Mouse (Mus musculus) heart, adult 11 months (tissue): ENCODE results near the gene Inpp5k.

Source experiments
- DNase-seq: peaks from one replicate; pipeline ENCODE4 v3.0.0; 2022

Inpp5k gene

GRCm38 (mm10) chr11:75654471-75655390 lies 23.9 kb downstream of the Inpp5k start:
- DNase-seq: peak; percentile 94

GRCm38 (mm10) chr11:75655621-75656545 lies 25.1 kb downstream of the Inpp5k start:
- DNase-seq: peak; percentile 99

DNA sequence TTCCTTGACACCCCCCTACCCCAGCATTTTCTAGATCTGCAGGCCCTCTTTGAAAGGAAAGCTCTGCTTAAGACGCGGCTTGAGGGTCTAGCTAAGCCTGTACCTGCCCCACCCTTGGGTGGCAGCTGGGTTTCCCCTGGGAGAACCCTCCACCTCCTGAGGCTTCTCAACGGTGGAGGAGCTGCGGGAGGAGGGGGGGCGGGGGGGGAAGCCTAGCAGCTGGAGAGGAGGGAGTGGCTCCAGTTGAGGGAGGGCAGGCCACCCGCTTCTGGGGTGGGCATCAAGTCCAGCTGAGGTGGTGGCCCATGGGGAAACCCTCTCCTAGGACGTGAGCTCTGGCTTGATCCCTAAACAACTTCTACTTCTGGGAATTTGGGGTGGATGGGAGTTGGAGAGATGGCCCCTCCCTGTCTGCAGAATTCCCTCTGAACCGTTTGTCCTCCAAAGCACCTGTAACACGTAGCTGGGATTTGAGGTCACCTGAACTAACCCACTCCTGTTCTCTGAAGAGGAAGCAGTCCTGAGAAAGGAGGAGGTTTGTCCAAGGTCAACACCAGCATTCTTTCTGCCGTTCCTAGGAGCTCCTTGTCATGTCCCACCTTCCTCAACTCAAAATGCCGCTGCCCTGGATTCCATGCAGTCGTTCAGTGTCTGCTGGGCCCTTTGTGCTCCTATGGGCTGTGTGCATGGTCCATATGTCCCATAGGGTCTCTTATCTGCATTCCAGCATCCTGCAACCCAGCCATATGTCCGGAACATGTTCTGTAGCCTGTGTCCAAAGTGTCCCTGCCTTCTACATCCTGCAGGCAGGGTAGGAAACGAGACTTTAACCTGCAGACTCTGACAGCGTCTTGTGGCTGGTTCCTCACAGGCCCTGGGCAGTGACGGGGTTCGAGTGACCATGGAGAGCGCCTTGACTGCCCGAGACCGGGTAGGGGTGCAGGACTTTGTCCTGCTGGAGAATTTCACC lies 26.1 kb downstream of the Inpp5k start:
- DNase-seq: peak; percentile 97

DNA sequence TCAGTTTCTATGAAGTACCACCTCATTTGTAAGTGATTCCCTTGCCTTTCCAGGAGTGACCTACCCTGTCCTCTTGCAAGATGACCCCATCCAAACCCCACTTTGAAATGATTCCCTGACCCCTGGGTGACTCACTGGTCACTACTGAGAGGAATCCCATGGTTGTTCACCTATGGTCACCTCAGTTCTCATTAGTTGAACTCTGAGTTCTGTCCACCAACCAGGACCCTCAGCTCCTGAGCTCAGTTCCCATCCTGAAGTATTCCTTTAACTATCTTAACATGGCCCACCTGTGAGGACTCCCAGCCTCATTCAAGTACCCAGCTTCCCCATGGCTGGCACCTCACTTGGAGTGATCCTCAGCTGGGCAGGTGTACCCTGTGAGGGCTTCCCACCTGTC lies 27.1 kb downstream of the Inpp5k start:
- peak; percentile 92 for DNase-seq

DNA sequence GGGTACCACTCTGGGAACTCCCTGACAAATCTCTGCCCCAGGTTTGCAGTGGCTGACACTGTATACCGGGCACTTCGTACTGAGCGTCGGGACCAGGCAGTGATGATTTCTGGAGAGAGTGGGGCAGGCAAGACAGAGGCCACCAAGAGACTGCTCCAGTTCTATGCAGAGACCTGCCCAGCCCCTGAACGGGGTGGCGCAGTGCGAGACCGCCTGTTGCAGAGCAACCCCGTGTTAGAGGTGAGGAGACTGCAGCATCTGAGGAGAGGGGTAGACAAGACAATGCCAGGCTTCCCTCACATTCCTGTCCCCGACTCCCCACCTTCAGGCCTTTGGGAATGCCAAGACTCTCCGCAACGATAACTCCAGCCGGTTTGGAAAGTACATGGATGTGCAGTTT lies 27.5 kb downstream of the Inpp5k start:
- peak; percentile 92 for DNase-seq

GRCm38 (mm10) chr11:75658996-75659750 lies 28.4 kb downstream of the Inpp5k start:
- DNase-seq: peak; percentile 91

DNA sequence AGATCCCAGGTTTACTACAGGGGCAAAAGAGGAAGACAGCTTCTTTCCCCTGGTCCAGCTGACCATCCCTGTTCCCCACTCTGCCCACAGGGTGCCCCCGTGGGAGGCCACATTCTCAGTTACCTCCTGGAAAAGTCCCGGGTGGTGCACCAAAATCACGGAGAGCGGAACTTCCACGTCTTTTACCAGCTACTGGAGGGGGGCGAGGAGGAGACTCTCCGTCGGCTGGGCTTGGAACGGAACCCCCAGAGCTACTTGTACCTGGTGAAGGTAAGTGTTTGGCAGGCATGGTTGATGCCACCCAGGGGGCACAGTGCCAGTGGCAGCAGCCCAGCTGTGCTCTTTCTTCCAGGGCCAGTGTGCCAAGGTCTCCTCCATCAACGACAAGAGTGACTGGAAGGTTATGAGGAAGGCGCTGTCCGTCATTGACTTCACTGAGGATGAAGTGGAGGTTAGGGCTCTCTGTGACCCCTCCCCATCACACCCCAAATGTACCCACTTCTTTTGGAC lies 29.3 kb downstream of the Inpp5k start:
- DNase-seq: peak; percentile 91

GRCm38 (mm10) chr11:75660941-75661800 lies 30.4 kb downstream of the Inpp5k start:
- peak; percentile 93 for DNase-seq

DNA sequence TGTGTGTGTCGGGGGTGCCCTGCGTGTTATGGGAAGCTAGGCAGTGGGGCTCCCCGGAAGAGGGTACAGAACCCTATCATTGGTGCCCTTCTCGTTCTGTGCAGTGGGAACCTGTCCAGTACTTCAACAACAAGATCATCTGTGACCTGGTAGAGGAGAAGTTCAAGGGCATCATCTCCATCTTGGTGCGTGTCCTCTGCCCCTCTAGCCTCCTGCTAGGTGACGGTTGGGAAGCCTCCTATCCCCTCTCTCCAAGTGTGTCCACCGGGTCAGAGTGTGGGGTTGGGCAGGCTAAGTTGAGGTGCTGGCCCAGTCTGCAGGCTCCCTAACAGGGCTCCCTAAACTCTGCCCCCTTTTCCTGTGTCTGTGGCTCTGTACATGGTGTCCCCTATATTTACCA lies 31.3 kb downstream of the Inpp5k start:
- peak; percentile 91 for DNase-seq

GRCm38 (mm10) chr11:75666296-75666695 lies 35.5 kb downstream of the Inpp5k start:
- DNase-seq: peak; percentile 82

- peak; percentile 73 for DNase-seq
Observed at GRCm38 (mm10) chr11:75668621-75669020, 37.8 kb downstream of the Inpp5k start.

- DNase-seq: peak; percentile 86
Observed at GRCm38 (mm10) chr11:75669176-75669852, 38.5 kb downstream of the Inpp5k start.

GRCm38 (mm10) chr11:75669853-75670200 lies 39.0 kb downstream of the Inpp5k start:
- peak; percentile 88 for DNase-seq

- DNase-seq: peak; percentile 91
Observed at GRCm38 (mm10) chr11:75671426-75672180, 40.8 kb downstream of the Inpp5k start.

GRCm38 (mm10) chr11:75673411-75673810 lies 42.6 kb downstream of the Inpp5k start:
- DNase-seq: peak; percentile 91

DNA sequence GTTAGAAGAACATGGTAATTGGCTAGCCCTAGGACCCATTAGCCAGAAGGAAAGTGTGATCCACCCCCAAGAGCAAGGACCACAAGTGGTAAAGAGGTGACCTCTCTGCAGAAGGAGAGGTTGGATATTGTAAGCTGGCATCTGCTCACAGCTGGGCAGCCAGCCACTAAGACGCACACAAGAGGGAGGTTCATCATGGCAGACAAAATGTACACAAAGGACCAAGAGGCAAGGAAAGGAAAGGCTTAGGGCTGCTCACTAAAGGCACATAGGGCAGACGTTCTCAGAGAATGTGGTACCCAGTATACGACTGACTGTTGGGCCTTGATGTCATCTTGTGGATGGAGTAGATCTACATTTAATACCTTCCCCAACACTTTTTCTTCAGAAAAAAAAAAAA lies 44.1 kb downstream of the Inpp5k start:
- peak; percentile 89 for DNase-seq

GRCm38 (mm10) chr11:75677881-75678746 lies 47.3 kb downstream of the Inpp5k start:
- DNase-seq: peak; percentile 90
